Mouse (Mus musculus): ENCODE data around the gene Ptpru. TPM values are rescaled to one million over a fixed set of nuclear protein-coding genes. Genes with fewer than 3 reads are reported as not detected.

The Ptpru gene
- total RNA-seq, 2 experiments from 2014 or later = 63.8 to 64.9 TPM

DNA sequence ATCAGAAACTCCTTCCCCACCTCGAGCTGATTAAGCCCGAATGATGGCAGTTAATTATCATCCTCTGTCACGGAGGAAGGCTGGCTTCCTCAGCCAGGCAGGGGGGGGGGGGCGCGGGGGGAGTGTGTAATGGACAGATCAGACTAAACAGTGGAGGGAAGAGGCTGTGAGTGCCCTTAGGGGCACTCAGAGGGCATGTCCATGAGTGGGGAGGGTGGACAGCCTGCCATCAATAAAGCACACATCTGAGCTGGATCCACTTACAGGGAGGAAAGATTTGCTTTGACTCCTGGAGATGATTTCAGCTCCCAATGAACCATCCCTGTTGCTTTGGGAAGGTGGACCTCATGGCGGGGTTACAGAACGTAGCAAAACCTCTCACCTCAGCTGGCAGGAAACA lies 109.5 kb downstream of the Ptpru start:
- intact Hi-C loops (cut with DNase I) = no loop called here
- DNase-seq (ENCODE audit: low spot score in 2 of 2) = no peak

GRCm38 (mm10) chr4:131723415-131724080 lies 114.5 kb downstream of the Ptpru start:
- DNase-seq (ENCODE audit: low spot score in 2 of 2) = peak; percentile 65 to 66
- intact Hi-C loops (cut with DNase I) = loop anchor here (5.0 kb wide), 2 partner anchors 39 to 109 kb away; no protein-coding TSS in a partner anchor

DNA sequence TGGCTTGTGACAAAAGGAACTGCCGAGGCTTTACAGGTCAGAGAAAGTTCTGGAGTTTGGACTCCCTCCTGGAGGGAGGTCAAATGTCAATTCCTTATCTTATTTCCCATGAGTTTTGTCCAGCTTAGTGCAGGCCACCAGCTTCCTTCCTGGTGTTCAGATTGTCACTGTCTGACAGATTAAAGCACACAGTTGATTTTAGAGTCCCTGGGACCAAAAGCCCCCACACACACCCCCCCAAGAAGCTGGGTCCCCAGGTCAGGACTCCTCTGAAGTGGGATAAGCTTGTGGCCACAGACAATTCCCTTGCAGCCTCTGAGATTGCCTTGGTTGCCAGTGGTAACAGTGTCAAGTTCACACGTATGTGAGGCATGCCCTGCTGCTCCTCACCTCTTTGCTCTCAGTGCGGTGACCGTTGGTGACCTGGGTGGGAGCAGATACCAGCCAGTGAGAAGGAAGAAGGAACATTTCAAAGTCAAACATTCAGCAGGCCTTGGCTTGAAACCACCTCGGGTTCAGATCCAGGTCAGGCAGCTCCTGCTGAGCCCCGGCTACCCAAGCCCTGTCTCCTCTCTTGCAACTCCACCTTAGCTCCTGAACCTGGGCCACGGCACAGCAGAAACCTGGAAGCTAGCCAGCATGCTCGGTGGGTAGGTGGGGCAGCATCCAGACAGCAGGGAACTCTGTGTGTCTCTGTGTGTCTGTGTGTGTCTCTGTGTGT lies 115.8 kb downstream of the Ptpru start:
- intact Hi-C loops (cut with DNase I) = loop anchor here (5.0 kb wide), 2 partner anchors 40 to 110 kb away; no protein-coding TSS in a partner anchor

GRCm38 (mm10) chr4:131719151-131719550 lies 118.9 kb downstream of the Ptpru start:
- peak; percentile 57 to 76 for DNase-seq (ENCODE audit: low spot score in 2 of 2)
- intact Hi-C loops (cut with DNase I) = no loop called here

More for the DNA sequence above, 115.8 kb downstream of the Ptpru start:
- DNase-seq (ENCODE audit: low spot score in 2 of 2) = no peak

Other genes with a start within 250 kb of the Ptpru start
- gene Mecr, start 5.2 kb upstream of the Ptpru start, total RNA-seq (2021) = 10 to 100 TPM; 31.6 to 34.7 TPM
- gene Srsf4, start 35.3 kb upstream of the Ptpru start, total RNA-seq (2021) = 10 to 100 TPM; 67.2 to 78.6 TPM
- 1 to 10 TPM; 5.9 to 6.1 TPM for gene Tmem200b, start 83.5 kb upstream of the Ptpru start, total RNA-seq (2021)
- gene Gm10300, start 236.4 kb upstream of the Ptpru start, total RNA-seq (2021) = not detected
- gene Epb41, start 237.0 kb upstream of the Ptpru start, total RNA-seq (2021) = 10 to 100 TPM; 26.2 to 28.4 TPM

All from left cerebral cortex, postnatal 14 days (tissue).